Mouse (Mus musculus) lung, postnatal 10 days (tissue): Measurements from ENCODE around the gene Ttc22.

Source experiments
- DNase-seq: peaks from one replicate; pipeline ENCODE4 v3.0.0; 2021

Ttc22 gene

DNA sequence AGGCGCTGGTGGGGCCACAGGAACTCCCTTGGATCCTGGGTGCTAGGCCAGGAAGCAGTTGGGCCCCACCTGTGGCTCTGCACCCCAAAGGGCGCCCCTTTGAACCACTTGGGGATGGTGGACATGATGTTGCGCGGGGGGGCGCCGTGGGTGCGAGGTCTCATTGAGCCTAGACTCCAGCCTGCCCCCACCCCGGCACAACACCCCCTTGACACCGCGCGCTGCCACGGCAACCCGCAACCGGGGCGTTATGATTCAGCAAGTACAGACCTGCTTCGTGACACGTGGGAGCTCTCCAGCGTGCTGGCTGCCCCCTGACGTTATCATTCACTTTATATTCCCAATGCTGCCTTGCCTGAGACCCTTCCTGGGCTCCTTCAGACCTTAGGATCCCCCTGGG is 5.2 kb upstream of the Ttc22 start, which contains the start of gene Lexm:
TSS of gene Lexm (minus strand) at position 186 of the 400 bp plus-strand sequence.
- no peak for DNase-seq

DNA sequence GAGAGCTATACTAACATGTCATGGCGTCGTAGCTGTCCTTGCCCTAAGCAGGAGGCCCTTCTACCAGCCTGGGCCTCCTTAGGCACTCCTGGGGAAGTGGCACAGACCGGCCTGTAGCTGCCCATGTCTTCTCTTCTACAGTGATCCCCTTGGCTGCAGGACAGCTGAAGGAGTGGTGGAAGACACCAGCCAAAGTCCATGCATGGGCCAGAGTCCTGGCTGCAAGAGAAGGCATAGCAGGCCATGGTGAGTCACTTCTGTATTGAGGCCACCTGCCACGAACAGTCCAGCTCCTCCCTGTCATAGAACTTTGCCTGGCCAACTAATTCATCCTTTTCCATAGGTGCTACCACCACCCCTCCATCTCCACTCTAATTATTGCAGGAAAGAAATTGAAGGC is 3.3 kb upstream of the Ttc22 start:
- no peak for DNase-seq

DNA sequence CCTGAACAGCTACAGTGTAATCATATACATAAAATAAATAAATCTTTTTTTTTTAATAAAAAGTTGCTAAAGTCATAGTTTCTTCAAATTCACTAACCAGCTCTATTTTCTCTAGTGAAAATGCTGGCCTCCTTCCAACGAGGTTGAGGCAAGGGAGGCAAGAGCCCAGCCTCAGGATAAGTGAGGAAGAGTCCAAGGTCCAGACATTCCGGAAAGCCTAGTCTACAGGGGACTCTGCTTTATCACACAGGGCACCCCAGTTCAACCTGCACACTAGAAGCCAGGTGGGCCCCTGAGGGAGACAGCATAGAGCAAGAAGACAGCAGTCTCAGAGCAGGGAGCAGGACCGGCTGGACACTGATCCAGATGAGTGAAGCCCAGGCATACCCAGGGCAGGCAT is 804 bp upstream of the Ttc22 start:
- no peak for DNase-seq

DNA sequence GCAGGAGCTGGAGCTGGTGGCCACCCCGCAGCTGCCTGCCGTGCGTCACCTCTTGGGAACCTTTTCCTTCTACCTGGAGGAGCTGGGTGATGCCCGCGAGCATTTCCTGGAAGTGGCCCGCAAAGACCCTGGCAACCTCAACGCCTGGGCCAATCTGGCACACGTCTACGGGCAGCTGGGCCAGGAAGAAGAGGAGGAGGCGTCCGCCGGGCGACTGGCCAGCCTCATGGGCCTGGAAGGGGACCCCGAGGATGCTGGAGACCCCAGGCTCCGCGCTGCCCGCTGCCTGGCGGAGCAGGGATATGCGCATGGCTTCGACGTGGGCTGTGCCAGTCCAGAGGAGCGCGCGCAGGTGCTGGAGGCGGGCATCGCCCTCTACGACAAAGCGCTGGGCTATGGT is 480 bp downstream of the Ttc22 start:
- DNase-seq, result no peak

DNA sequence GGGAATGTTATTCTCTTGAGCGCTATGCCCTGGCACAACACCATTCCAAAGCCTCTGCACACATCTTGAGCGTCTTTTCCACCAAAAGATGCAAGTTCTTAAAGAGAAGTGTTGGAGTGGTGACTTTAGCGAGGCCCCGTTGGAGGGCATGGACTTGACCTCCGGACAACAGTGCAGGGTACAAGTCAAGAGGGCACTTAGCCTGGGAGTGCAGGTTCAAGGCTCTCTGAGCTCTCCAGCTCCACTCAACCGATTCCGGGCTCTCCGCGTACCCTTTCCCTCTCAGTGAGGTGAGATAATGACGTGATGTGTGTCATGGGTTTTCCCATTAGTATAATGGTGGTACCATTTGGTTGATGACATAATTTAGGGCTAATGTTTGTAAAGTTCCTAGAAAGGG is 2.0 kb downstream of the Ttc22 start:
- no peak for DNase-seq

DNA sequence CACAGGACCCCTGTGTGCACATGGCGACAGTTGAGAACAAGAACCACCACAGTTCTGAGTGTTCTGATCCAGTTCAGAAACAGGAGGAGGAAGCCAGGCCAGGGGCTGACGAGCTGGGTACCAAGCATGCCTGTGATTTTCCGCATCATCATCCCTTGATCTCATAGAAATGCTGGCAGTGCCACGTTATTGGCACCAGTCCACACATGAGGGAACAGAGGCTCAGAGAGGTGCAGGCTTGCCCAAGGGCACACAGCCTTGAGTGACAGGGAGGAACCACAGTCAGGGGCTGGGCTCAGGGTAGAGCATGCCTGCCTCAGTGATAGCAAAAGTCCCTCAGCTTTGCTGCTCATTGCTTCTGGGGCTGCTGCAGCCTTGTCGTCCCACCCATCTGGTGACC is 5.6 kb downstream of the Ttc22 start:
- DNase-seq, result no peak

DNA sequence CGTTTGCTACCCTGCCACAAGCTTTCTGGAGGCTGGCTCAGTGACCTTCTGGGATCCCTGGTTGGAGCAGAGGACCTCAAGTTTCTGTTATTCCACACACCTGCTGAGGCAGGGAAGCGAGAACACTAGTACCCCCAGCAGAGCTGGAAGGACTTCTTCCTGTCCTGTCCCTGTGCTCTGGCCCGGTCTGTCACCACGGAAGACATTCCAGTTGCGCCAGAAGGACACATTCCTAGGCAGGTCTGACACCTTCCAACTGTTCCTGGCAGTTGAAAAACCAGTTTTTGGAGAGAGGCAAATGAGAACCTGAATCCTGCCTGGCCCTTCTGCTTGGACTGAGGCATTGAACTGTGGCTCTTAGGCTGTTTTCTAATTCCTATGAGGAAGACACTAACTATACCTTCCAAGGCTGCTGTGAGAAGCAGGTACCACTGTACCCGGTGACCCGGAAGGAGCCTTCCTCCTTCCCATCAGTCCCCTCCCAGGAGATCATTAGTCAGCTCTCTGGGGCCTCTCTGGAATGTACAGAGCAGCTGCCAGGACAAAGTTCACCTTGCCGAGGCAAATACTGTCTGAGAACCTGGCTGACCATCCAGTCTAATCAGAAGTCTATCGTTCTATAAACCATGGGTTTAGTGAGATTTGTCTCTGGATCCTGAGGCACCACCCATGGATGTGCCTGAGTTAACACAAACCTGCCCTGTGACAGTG is 6.6 kb downstream of the Ttc22 start:
- DNase-seq, result no peak

DNA sequence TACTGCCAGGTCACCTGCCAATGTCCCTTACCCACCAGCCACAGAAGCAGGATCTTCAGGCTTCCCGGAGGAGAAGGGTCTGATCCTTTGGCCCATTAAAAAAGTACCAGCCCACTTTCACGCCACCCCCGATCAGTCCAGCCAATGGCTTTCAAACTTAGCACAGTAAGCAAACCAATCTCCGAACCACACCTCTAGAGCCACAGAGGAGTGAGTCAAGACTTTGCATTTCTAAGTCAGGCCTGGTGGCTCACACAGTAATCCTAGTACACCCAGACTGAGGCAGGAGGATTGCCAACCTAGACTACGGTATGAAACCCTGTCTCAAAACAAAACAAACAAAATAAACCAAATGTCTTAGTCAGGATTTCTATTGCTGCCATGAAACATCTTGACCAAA is 7.1 kb downstream of the Ttc22 start:
- no peak for DNase-seq

DNA sequence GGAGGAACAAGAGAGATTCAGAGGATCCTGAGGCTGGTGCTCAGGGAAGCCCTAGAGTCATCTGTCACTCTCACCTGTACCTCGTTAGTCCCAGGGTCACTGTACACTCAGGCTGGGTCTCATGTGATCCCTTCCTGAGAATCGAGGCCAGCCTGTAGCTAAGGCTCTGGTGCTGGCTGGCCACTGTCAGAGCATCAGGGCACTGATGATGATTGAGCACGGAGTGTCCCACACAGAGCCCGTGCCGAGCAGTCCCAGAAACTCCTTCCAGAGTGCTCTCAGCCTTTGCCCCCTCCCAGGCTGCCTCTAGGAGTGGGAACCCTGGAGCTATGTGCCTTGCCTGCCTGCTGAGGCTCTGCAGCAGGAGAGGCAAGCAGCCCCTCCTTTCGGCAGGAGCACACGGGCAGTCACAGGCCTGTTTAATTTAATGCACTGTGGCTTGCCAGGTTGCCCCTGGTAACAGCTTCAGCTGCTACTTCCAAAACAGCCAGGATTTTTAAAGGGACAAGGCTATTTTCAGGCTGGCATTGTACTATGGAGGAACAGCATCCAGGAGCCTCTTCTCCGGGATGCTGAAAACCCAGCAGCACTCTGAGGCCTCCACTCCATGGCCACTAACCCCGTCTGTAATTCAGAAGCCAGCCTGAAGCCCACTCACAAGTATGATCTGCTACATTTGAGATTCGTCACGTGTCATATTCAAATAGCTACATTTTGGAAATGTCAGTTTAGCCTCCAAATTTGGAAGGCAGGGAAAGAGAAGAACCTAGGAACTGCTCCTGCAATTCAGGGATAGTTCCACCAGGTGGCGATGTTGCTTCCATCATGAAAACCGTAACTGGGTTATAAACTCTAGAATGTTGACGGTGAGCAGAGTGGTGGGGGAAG is 8.3 kb downstream of the Ttc22 start:
- DNase-seq, result peak; percentile 75

DNA sequence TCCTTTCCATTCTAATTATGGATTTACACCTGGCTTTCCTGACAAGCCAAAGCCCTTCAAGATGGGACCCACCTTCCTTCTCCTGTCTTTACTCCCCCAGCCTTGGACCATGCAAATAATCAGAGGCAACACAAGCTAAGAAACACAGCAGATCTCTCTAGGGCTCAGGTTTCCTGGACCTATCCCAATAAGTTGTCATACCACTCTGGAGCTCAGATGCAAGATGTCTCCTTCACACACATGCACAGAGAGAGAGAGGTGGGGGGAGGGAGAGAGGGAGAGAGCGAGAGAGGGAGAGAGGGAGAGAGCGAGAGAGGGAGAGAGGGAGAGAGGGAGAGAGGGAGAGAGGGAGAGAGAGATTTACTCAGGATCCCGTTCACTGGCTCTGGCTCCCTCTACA is 10.1 kb downstream of the Ttc22 start:
- DNase-seq, result peak; percentile 31

DNA sequence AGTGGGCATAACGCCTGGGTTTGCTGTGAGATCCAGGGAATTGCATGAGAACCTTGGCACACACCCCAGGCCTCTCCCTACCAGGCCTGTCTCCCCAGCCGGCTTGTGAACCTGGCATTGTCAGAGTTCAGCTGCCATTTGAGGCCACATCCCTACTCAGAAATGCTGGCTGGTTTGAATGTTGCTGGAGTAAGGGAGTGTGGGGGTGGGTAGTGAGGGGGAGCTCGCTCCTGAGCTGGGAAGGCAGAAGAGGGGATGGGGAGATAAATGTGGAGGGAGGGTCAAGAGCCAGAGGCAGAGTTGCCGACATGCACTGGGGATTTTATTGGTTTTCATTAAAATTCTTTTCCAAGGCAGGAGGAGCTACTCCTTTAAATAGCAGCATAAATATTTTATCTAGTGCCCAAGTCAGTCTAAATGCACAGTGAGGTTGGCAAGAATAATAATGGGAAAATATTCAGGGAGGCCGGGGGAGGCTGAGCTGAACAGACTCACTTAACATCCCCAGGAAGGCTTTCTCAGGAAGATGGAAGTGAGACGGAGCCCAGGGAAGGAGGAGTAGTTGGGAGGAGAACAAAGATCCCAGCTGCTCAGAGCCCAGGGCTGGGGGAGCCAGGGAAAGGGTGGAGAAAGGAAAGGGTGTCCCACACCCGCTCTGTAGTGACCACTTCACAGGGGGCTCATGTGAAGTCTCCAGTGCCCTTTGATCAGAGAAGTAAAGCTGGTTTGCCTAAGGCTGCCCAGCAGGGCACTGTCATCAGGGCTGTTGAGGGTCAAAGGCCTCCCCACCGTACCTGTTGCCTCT is 11.3 kb downstream of the Ttc22 start:
- DNase-seq, result peak; percentile 18

DNA sequence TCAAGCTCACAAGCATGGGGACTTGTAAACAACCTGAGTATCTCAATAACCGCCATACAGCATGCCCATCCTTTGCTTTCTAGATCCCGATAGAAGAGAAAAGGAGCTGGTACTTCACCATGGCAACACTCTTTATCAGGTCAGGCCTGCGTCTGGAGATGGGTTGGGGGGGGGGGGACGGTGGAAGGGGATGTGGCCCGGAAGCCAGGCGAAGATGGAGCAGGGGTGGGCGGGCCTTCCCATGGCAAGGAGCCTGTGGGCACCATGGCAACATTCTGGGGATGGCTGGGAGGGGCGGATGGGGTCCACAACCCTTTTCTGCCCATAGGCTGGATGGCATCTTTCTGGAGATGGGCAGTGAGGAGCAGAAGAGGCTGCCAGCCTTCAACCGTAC is 11.9 kb downstream of the Ttc22 start:
- no peak for DNase-seq

DNA sequence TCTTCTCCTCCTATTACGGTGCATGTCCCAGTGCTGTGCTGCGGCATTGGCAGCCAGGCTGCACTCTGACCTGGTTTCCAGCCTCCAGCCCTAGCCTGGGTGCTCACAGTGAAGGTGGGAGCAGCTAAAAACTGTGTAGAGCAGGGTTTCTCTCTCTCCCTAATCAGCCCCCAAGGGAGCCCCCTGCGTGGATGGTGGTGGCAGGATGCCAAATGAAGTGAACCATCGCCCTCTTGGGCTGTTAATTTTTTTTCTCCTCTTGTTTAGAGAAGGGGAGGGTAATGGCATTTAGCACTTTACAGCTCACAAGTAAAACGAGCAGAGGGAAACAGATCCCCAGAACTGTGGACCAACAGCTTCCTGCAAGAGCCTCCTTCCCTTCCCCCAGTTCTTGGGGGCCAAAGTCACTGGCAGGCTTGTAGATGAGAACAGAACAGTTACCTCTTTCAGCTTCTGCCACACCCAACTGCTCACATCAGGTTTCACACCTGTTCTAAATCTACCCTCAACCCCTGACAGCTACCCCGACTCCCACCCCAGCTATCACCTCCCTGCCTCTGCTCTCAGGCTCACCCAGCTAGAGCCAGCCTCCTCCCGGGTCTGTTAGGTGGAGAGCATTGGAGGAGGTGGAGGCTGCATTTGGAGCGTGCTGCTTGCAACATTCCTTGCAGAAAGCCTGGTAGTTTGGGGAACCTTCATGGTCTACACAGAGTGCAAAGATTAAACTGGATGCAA is 21.4 kb downstream of the Ttc22 start:
- DNase-seq, result peak; percentile 35

DNA sequence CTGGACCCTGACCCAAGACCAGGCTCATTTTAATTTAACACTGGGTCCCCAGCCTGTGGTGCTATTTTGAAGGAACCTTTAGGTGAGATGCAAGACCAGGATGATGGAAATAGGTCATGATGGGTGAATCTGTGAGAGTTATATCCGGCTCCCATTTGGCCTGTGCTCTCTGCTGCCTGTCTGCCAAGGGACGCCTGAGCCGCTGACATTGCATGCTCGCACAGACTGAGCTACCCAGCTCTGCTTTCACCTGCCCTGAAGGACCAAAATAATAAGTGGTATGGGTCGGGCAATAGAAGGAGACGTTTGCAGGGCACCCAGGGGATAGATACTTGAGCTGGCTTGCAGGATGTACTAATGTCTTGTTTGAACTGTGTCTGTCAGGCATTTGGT is 22.0 kb downstream of the Ttc22 start:
- DNase-seq, result no peak

DNA sequence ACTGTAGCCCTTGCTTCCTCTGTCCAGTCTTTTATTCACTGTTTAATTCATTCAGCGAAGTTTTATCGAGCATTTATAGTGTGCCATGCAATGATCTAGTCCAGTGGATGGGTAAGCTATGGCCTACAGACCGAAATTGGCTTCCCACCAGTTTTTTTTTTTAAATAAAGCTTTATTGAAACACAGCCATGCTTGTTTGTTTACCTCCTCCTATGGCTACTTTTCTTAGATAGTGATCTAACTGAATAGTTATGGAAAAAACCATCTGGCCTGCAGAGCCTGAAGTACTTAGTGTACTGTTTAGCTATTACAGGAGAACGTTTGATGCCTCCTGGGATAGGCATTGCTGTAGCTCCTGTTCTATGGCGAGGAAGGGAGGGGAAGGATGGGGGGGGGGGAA is 23.6 kb downstream of the Ttc22 start:
- no peak for DNase-seq

DNA sequence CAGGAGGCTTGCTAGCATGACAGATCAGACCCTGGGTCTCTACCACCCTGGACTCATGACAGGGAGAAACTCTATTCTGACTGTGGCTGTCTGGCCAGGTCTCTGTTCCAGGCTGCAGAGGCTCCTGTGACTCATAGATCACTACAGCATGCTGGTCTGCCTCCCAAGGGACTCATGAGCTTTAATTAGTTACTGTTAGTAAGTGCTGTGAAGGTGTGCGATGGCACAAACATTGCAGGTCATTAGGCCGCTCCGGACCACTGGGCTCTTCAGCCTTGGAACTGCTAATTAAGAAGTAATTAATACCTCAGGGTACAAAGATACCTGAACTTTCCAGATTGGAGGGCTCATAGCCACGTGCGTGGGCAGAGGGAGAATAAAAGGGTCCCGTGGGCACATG is 24.9 kb downstream of the Ttc22 start:
- DNase-seq, result no peak

DNA sequence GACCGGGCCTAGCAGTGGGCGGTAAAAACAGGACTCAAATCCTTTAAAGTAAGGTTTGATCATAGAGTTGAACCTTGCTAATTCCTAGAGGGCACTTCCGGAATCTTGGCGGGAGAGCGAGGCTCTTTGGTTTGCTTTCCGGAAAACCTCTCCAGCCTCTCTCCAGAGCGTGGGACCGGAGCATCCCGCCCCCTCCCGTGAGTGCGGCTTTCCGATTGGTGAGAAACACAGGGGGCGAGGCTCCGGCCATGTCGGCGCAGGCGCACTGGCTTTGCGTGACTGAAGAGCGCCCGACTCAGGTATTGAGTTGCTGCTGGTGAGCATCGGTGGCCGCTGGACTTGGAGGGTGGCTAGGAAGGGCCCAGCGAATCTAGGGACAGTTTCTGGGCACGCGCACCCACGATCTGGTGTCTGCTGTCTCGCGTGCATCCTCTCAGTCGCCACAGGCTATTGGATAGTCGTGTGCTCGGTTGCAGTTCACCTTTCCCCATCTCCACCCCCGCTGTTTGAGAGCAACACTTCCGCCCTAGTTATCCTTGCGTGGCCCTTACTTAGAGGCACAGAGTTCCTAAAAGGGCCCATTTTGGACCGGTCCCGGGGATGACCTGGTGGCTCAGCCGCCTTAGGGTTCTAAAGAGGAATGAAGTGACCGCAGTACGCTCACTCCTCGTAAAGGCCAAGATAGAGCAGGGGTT is 28.7 kb downstream of the Ttc22 start, which contains the start of gene Pars2:
TSS of gene Pars2 (plus strand) at position 237 of the 695 bp plus-strand sequence.
- DNase-seq, result peak; percentile 98

DNA sequence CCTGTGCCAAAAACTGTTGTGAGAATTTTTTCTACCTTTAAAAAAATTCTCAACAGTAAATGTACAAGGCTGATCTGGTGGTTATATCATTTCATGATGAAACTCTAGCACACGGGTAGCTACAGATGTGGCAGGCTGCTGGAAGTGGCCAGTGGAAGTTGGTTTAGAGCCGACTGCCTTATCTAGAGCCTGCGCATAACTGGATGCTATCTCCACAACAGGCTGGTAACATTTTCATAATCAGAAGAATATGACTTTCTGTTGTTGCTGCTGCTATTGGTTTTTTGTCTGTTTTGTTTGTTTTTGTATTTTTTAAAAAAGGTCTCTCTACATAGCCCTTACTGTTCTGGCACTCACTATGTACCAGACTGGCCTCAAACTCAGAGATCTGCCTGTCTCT is 30.3 kb downstream of the Ttc22 start:
- DNase-seq, result no peak

DNA sequence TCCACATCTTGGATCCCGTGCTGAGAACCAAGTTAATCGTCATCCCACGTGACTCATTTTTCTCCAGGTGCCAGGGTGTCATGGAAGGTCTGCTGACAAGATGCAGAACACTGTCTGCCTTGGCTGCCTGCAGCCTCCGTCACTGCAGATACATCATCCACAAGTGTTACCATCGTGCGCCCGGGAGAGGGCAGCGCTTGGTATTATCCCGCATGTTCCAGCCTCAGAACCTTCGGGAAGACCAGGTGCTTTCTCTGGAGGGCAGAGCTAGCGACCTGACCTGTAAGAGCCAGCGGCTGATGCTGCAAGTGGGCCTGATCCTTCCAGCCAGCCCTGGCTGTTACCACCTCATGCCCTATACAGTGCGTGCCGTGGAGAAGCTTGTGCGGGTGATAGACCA is 30.8 kb downstream of the Ttc22 start:
- DNase-seq, result no peak

DNA sequence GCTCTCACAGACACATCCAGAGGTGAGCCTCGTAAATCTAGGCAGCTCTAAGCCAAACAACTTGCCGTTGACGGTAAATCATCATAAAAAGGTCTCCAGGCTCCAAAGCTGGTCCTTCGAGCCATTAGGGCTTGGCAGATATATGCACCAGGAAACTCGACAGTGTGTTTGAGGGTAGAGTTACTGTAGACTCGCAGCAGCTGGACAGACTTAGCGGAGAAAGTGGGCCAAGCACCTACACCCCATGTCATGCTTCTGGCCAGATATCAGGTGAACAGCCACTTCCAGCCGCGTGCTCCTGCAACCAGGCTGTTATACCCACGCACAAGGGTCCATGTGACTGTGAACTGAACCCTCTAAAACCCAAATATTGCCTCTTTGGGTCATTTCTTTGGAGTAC is 33.4 kb downstream of the Ttc22 start:
- no peak for DNase-seq

DNA sequence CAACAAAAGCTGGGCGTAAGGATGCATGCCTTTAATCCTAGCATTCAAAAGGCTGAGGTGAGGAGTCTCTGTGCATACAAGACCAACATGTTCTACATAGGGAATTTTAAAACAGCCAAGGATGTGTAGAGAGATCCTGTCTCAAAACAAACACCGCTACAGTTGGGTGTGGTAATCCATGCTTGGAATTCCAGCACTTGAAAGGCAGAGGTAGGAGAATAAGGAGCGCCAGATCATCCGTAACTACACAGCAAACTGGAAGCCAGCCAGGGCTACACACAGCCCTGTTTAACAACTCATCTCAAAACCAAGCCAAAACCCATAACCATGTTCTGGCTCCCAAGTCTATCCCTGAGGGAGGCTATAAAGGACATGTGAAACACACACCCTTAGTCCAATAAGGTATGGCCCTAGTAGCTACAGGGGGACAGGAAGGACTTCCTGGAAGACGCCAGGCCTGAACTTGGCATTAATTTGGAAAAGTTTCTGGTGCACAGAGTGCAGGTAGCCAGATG is 41.8 kb downstream of the Ttc22 start:
- no peak for DNase-seq

DNA sequence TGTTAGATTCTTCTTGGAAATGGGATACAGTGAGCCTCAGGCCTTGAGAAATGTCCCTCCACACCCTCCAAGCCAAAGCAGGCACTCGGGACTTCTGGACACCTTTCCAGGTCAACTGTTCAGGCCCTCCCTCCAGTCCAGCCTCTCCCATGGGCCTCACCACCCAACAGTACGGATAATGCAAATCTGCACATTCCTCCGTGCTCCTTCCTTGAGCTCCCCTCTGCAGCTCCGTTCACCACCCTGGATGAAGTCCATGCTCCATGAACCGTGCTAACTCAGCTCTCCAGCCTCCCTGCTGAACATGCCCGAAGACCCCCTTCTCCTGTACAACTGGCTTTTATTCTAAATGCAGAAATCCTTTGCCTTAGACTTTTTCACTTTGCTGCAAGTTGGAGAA is 42.5 kb downstream of the Ttc22 start:
- no peak for DNase-seq
